Mouse (Mus musculus): ENCODE measurements around the gene Brsk1. TPM values are rescaled to one million over a fixed set of nuclear protein-coding genes. Genes with fewer than 3 reads are reported as not detected.

The Brsk1 gene
- not detected in 2 replicates for total RNA-seq (2015; ENCODE audit: low replicate concordance)
- total RNA-seq (2017; ENCODE audit: low replicate concordance): not detected in 2 replicates

GRCm38 (mm10) chr7:4690387-4690786, at the start of gene Brsk1:
Brsk1 (plus strand) TSS chr7:4690604.
- ATAC-seq (replicated peaks; ENCODE audit: low FRiP score, poor library complexity, severe bottlenecking): no peak

DNA sequence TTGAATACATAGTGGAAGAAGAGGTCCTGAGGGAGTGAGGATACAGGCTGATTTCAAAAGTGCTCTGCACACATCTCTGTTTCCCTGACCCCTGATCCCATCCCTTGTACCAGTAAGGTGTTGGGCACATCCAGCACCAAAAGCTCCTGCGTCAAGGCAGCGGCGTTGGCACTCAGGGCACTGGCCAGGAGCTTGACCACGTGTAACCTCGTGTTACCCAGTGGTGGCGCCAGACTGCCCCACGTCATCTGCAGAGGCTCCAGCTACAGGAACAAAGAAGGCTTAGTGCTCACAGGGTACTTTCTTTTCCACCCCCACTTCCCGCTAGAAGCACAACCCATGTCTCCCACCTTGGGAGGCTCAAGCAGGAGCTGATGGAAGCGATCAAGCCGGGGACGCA, 49.2 kb upstream of the Brsk1 start:
- no peak for ATAC-seq (replicated peaks; ENCODE audit: low FRiP score, poor library complexity, severe bottlenecking)

DNA sequence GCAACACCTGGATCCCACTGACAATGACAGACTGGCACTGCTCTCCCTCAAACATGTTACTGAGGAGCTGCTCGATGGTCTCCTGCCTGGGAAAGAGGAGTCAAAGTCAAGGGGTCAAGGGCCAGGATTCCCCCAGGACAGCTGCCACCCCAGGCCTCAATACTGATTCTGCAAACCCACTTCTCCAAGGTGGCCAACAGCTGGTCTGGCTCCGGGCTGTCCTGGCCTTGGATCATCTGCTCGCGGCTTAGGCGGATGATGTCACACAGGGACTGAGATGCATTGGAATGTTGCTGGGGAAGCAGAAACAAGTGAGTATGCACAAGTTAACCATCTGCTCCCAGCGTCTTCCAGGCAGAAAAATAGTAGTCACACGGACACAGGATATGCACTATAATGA, 48.4 kb upstream of the Brsk1 start:
- ATAC-seq (replicated peaks; ENCODE audit: low FRiP score, poor library complexity, severe bottlenecking): no peak

DNA sequence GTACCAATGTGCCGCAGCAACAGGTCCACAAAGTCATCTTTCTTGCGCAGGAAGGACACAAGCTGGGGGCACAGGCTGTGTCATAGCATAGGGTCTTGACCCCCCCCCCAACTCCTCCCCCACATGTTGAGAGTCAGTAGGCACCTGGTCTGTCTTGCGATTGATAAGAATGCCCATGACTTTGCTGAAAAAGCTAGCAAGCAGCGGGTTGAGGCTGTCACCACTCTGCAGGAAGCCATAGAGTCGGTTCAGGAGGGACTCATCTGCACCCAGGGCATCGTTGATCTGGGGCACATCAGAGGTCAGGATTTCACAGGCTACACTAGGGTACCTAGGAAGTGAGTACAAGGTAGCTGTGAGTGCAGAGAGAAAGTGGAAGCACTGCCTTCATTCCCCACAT, 47.2 kb upstream of the Brsk1 start:
- no peak for ATAC-seq (replicated peaks; ENCODE audit: low FRiP score, poor library complexity, severe bottlenecking)

- 0 out of 2 replicates have a peak, but pooled peaks have one; percentile 52 for ATAC-seq (replicated peaks; ENCODE audit: low FRiP score, poor library complexity, severe bottlenecking)
These were observed 43.6 kb upstream of the Brsk1 start for GRCm38 (mm10) chr7:4646806-4647205.

- ATAC-seq (replicated peaks; ENCODE audit: low FRiP score, poor library complexity, severe bottlenecking): no peak
These were observed 43.1 kb upstream of the Brsk1 start for GRCm38 (mm10) chr7:4647291-4647690.

DNA sequence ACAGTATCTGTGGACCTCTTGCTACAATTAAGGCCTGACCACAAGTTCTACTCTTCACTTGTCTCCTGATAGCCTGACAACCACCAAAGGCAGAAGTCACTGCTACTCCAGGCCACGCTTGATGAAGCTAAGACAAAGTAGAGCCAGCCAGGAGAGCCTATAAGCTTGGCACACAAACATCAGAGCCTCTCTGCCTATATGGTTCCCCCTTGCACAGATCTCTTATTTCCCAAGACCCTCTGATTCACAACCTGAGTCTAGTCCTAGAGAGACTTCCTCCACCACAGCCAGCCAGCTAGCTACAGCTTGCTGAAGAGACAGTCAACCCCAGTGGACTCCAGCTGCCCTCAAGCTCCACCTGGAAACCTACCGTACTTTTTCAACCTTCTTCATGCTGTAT, 42.4 kb upstream of the Brsk1 start:
- ATAC-seq (replicated peaks; ENCODE audit: low FRiP score, poor library complexity, severe bottlenecking): no peak

- no peak for ATAC-seq (replicated peaks; ENCODE audit: low FRiP score, poor library complexity, severe bottlenecking)
These were observed 38.8 kb upstream of the Brsk1 start for GRCm38 (mm10) chr7:4651581-4651980.

DNA sequence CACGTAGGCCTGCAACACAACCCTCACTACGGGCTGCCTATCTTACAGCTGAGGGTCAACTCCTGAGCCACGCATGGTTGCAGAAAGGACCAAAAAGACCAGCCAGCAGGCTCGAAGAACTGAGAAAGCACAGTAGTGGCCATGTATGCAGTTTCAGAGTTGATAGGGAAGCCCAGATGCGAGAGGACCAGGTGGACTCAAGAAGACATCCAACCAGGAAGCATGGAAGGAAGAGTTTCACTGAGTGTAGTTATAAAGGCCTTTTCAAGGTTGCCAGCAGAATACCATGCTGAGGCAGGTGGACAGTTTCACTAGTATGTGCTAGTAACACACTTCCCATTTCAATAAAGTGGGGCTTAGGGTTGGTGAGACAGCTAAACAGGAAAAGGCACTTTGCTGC, 37.7 kb upstream of the Brsk1 start:
- no peak for ATAC-seq (replicated peaks; ENCODE audit: low FRiP score, poor library complexity, severe bottlenecking)

- no peak for ATAC-seq (replicated peaks; ENCODE audit: low FRiP score, poor library complexity, severe bottlenecking)
These were observed 37.1 kb upstream of the Brsk1 start for GRCm38 (mm10) chr7:4653351-4653750.

- no peak for ATAC-seq (replicated peaks; ENCODE audit: low FRiP score, poor library complexity, severe bottlenecking)
These were observed 36.6 kb upstream of the Brsk1 start for GRCm38 (mm10) chr7:4653780-4654179.

GRCm38 (mm10) chr7:4654221-4654620, 36.2 kb upstream of the Brsk1 start:
- no peak for ATAC-seq (replicated peaks; ENCODE audit: low FRiP score, poor library complexity, severe bottlenecking)

DNA sequence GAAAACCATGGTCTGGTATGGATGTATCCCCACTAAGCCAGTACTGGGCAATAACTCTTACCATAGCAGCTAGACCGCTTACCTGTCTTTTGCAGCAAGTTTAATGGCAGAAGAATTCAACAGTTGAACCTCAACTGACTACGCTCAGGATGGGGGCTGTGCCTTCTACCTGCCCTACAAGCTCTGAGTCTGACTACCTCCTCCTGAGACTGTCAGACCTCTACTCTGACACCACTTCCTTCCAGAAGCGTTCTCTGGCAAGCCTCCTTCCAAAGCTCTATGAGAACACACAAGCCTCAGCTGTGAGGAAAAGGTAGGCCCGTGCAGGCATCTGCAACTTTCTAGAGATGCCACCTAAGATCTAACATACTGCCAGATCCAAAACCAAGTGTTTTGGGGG, 35.0 kb upstream of the Brsk1 start:
- no peak for ATAC-seq (replicated peaks; ENCODE audit: low FRiP score, poor library complexity, severe bottlenecking)

- no peak for ATAC-seq (replicated peaks; ENCODE audit: low FRiP score, poor library complexity, severe bottlenecking)
These were observed 34.5 kb upstream of the Brsk1 start for GRCm38 (mm10) chr7:4655916-4656315.

- ATAC-seq (replicated peaks; ENCODE audit: low FRiP score, poor library complexity, severe bottlenecking): no peak
These were observed 33.6 kb upstream of the Brsk1 start for GRCm38 (mm10) chr7:4656818-4657217.

DNA sequence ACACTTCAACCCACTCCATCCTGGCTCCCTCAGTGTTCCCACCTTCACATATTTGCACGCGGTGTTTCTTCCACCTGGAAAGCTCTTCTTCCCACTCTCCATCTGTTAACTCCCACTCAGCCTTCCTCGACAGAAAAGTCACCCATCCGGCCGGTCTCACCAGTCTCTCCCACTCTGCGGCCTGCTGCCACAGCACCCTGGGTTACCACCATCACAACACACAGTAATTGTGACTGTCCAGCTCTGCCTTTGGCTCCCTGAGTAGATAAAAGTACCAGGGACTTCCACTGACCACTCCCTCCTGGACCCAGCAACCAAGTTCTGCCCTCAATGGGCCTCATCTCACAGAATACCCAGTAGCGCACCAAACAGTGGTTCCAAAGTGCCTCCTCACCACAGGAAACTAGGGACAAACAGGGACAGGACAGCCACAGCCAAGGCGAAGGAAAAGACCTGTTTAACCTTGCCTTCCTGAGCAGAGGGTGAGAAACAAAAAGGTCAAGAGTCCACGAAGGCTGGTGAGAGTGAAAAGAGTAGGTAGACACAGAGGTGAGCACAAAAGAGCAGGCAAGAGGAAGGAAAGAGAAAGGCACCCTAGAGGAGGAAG, 32.8 kb upstream of the Brsk1 start:
- ATAC-seq (replicated peaks; ENCODE audit: low FRiP score, poor library complexity, severe bottlenecking): peak; percentile 23

DNA sequence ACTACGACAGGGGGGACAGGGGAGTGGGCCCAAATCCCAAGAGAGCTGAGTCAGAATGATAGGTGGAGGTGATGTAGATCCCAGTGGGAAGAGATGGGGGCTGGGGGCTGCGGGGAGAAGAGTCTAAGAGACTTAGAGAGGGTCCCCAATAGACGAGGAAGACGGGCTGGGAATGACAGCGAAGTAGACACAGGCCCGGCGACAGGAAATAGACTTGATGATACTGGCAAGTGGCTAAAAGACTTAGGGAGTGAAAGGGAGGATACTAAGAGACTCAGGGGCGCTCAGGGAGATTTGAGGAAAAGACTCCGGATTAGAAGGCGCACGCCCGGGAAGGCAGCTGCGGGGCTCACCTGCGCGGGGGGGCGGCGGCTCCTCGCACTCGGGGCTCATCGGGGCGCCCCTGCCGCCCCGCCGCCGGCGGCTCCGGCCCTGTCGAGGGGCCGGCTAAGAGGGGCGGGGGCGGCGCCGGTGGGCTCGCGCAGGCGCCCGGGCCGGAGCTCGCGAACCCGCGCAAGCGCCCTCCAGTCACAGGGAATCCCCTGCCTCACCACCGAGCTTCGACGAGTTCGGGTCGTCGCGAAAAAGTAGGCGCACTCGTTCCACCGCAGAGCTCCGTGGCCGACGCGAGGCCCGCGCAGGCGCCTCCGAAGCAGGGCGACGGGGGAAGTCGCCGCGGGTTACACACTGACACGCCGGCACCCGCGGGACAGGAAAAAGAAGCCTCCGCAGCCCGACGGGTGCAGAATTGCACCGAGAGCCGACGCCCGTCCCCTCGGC, 32.1 kb upstream of the Brsk1 start:
- ATAC-seq (replicated peaks; ENCODE audit: low FRiP score, poor library complexity, severe bottlenecking): peak; percentile 25

DNA sequence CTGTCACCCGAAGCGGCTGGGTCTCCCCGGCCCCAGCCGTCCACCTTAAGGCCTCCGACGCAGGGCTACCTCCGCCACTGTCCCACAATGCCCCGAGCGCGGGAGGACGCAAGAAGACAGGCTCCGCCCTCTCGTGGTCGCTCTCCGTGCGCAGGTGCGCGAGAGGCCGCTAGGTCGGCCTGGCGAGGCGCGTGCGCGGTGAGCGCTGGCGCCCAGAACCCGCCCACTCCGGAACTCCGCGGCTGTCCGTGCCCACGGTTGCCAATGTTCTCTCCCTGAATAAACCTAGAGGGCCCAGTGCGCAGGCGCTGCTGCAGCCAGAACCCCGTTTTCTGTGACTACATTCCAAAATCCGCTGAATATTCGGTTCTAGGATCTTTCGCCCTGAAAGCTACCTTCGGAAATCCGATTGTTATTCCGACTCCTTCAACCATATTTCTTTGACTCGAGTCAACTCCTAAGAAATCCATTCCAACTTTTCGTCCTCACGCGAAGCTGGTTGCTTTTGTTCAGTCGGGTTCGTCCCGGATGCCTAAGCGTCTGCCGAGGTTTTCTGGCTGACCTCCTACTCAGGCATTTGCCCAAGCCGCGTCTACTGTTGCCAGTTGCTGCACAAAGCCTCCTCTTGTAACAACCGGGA, 31.4 kb upstream of the Brsk1 start, which contains the start of gene Ppp6r1:
Ppp6r1 (minus strand) TSS at position 108 of the 640 bp plus-strand sequence.
- peak; percentile 90 for ATAC-seq (replicated peaks; ENCODE audit: low FRiP score, poor library complexity, severe bottlenecking)

DNA sequence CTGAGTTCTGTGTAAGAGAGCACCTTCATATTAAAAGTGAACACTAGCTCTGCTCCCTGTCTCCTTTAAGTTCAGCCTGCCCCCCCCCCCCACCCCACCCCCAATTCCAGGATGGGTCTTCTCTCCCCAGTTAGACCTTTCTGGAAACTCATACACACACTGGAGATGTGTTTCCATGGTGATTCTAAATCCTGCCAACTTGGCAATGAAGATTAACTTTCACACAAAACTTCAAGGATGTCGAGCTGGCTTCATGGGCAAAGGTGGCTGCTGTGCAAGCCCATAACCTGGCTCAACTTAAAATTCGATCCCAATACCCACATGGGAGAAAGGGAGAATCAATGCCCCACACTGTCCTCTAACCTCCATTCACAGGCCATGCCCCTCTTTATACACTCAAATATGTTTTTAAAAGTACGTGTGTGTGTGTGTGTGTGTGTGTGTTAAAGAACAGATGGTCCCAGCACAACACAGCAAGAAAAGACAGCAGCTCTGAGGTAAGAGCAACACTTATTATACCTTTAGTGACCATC, 30.4 kb upstream of the Brsk1 start:
- ATAC-seq (replicated peaks; ENCODE audit: low FRiP score, poor library complexity, severe bottlenecking): no peak

DNA sequence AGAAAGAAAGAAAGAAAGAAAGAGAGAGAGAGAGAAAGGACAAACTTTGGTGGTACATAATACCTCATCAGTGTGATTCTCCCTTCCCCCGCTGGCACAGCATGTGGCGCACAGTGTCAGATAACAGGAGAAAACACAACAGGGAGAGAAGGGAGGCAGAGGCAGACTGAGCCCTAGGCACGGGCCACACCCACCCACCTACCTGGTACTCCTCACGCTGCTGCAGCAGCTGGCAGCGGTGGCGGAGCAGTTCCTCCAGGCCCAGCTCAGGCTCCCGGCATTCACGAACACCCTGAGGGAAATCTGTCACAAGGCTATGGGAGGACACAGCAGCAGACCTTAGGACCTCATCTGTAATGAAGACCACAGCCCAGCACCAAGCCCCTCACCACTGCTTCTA, 27.2 kb upstream of the Brsk1 start:
- peak; percentile 63 for ATAC-seq (replicated peaks; ENCODE audit: low FRiP score, poor library complexity, severe bottlenecking)

- ATAC-seq (replicated peaks; ENCODE audit: low FRiP score, poor library complexity, severe bottlenecking): no peak
These were observed 26.7 kb upstream of the Brsk1 start for GRCm38 (mm10) chr7:4663742-4664141.
